Mouse (Mus musculus) embryonic facial prominence, embryonic 13.5 days (tissue): ENCODE measurements around the gene Hspa1l. TPM values are rescaled to one million over a fixed set of nuclear protein-coding genes. Genes with fewer than 3 reads are reported as not detected.
"Not testable (repeated sequence)": the region's sequence is repeated elsewhere in the genome, so short reads cannot be mapped to it uniquely, and the experiment has no call there.

Experiments used
- ATAC-seq: fragments of 200-750 bp; cut with Nextera tagmentation; 2 replicates; pipeline ENCODE4 v1.8.0; 2017; ENCODE audit warnings: low read depth; ENCODE audit not compliant: insufficient number of reproducible peaks, insufficient read depth, low FRiP score, low TSS enrichment
- H3K27ac ChIP-seq: fragments of 300-500 bp; sonication (generic); 2 replicates; pipeline ENCODE4 v1.5.1; 2015; ENCODE audit warnings: moderate library complexity, mild to moderate bottlenecking, inconsistent platforms
- H3K27me3 ChIP-seq: fragments of 300-500 bp; sonication (generic); 2 replicates; pipeline ENCODE4 v1.6.1; 2015; ENCODE audit warnings: mild to moderate bottlenecking, inconsistent platforms
- H3K36me3 ChIP-seq: fragments of 300-500 bp; sonication (generic); 2 replicates; pipeline ENCODE4 v1.6.1; 2015; ENCODE audit warnings: mild to moderate bottlenecking, inconsistent platforms
- H3K4me1 ChIP-seq: fragments of 300-500 bp; sonication (generic); 2 replicates; pipeline ENCODE4 v1.6.1; 2015; ENCODE audit warnings: inconsistent platforms
- H3K4me2 ChIP-seq: fragments of 300-500 bp; sonication (generic); 2 replicates; pipeline ENCODE4 v1.6.1; 2015; ENCODE audit warnings: moderate library complexity, mild to moderate bottlenecking, inconsistent platforms
- H3K4me3 ChIP-seq: fragments of 300-500 bp; sonication (generic); 2 replicates; pipeline ENCODE4 v1.5.1; 2015; ENCODE audit warnings: mild to moderate bottlenecking, inconsistent platforms
- H3K9ac ChIP-seq: fragments of 300-500 bp; sonication (generic); 2 replicates; pipeline ENCODE4 v1.6.1; 2015; ENCODE audit warnings: mild to moderate bottlenecking, inconsistent platforms
- H3K9me3 ChIP-seq: fragments of 300-500 bp; sonication (generic); 2 replicates; pipeline ENCODE4 v1.6.1; 2016; ENCODE audit warnings: inconsistent platforms
- WGBS: fragments of 180-500 bp; shearing (Covaris S2); methylation state at CpG from one replicate; pipeline ENCODE4 v1.1.7; 2015; ENCODE audit warnings: mixed read lengths; 5-methylcytosine and 5-hydroxymethylcytosine counted together
- polyA plus RNA-seq: library from polyadenylated mRNA; unstranded; fragments of >200 nt; fragmentation: Nextera tagmentation; extraction: Ambion mirVana; gene quantifications from 2 replicates; pipeline ENCODE4 v1.2.1, GENCODE M21; 2015

Hspa1l gene
- polyA plus RNA-seq = 0.77 and 0.85 TPM in 2 replicates

- H3K9me3 ChIP-seq, H3K36me3 ChIP-seq, H3K4me1 ChIP-seq: not testable (repeated sequence)
- peak; percentile 93 for ATAC-seq
- Histone ChIP-seq H3K27ac (peak within 1 kb of the TSS; percentile 55), H3K9ac (peak within 1 kb of the TSS; percentile 57), H3K4me2 (peak within 1 kb of the TSS; percentile 80), H3K4me3 (peak within 1 kb of the TSS; percentile 45), H3K27me3 (peaks cover 28% of the 10 kb centered on the region)
- WGBS = under 1% methylated on average over 31 of the region's 33 CpGs
These were observed at the start of gene Hspa1l, which contains the start of gene Hspa1a for GRCm38 (mm10) chr17:34972069-34972749. TSS of gene Hspa1l (plus strand) at chr17:34972703. TSS of gene Hspa1a (minus strand) at chr17:34972156.

GRCm38 (mm10) chr17:34922939-34923338, 49.6 kb upstream of the Hspa1l start:
- Histone ChIP-seq H3K4me2 (no peak overlapping the region), H3K9me3 (no peaks in the 10 kb centered on the region), H3K4me1 (no peaks in the 10 kb centered on the region), H3K9ac (no peak overlapping the region), H3K36me3 (no peaks in the 10 kb centered on the region), H3K4me3 (no peak overlapping the region), H3K27me3 (no peaks in the 10 kb centered on the region), H3K27ac (no peak overlapping the region)
- 55% methylated on average over 6 of the region's 6 CpGs for WGBS
- no peak for ATAC-seq

GRCm38 (mm10) chr17:34924258-34924657, 48.2 kb upstream of the Hspa1l start:
- Histone ChIP-seq H3K27ac (no peak overlapping the region), H3K4me2 (no peak overlapping the region), H3K9ac (no peak overlapping the region), H3K9me3 (no peaks in the 10 kb centered on the region), H3K27me3 (no peaks in the 10 kb centered on the region), H3K36me3 (no peaks in the 10 kb centered on the region), H3K4me3 (no peak overlapping the region), H3K4me1 (no peaks in the 10 kb centered on the region)
- no peak for ATAC-seq
- 66% methylated on average over 5 of the region's 5 CpGs for WGBS

GRCm38 (mm10) chr17:34927306-34928019, 45.0 kb upstream of the Hspa1l start:
- no peaks in the 10 kb centered on the region for H3K27me3 ChIP-seq
- H3K27ac ChIP-seq = no peak overlapping the region
- no peak overlapping the region for H3K4me3 ChIP-seq
- ATAC-seq = no peak
- no peaks in the 10 kb centered on the region for H3K9me3 ChIP-seq
- 84% methylated on average over 18 of the region's 18 CpGs for WGBS
- H3K36me3 ChIP-seq = no peaks in the 10 kb centered on the region
- peaks cover 11% of the 10 kb centered on the region for H3K4me1 ChIP-seq
- no peak overlapping the region for H3K4me2 ChIP-seq
- H3K9ac ChIP-seq = no peak overlapping the region

GRCm38 (mm10) chr17:34928841-34929240, 43.7 kb upstream of the Hspa1l start:
- 58% methylated on average over 4 of the region's 4 CpGs for WGBS

GRCm38 (mm10) chr17:34931061-34931734, 41.3 kb upstream of the Hspa1l start, which contains the start of gene Neu1:
TSS of gene Neu1 (plus strand) at chr17:34931253.
- peaks cover 26% of the 10 kb centered on the region for H3K4me1 ChIP-seq
- peak within 1 kb of the TSS; percentile 91 for H3K9ac ChIP-seq
- peak within 1 kb of the TSS; percentile 89 for H3K4me2 ChIP-seq
- H3K9me3 ChIP-seq = no peaks in the 10 kb centered on the region
- under 1% methylated on average over 38 of the region's 38 CpGs for WGBS
- H3K27me3 ChIP-seq = no peaks in the 10 kb centered on the region; the same call in 1 of the 2 replicates
- ATAC-seq = peak; percentile 94
- H3K4me3 ChIP-seq = peak within 1 kb of the TSS; percentile 75
- H3K36me3 ChIP-seq = peaks cover 9% of the 10 kb centered on the region; the same call in 1 of the 2 replicates
- H3K27ac ChIP-seq = no peak within 1 kb of the TSS

More at GRCm38 (mm10) chr17:34928841-34929240, 43.7 kb upstream of the Hspa1l start:
- no peak for ATAC-seq
- no peaks in the 10 kb centered on the region for H3K36me3 ChIP-seq
- peaks cover 12% of the 10 kb centered on the region for H3K4me1 ChIP-seq
- H3K9ac ChIP-seq = no peak overlapping the region
- H3K4me3 ChIP-seq = no peak overlapping the region
- no peak overlapping the region for H3K27ac ChIP-seq
- no peak overlapping the region for H3K4me2 ChIP-seq
- no peaks in the 10 kb centered on the region for H3K9me3 ChIP-seq
- no peaks in the 10 kb centered on the region for H3K27me3 ChIP-seq

- Histone ChIP-seq H3K9ac (peak overlapping the region; percentile 91), H3K36me3 (peaks cover 9% of the 10 kb centered on the region; the same call in 1 of the 2 replicates), H3K9me3 (no peaks in the 10 kb centered on the region), H3K4me1 (peaks cover 26% of the 10 kb centered on the region), H3K27ac (no peak overlapping the region), H3K27me3 (no peaks in the 10 kb centered on the region; the same call in 1 of the 2 replicates), H3K4me3 (peak overlapping the region; percentile 75), H3K4me2 (peak overlapping the region; percentile 89)
- 10% methylated on average over 14 of the region's 14 CpGs for WGBS
- ATAC-seq = no peak; the same call in 1 of the 2 replicates
These were observed 40.8 kb upstream of the Hspa1l start for GRCm38 (mm10) chr17:34931735-34932098.

GRCm38 (mm10) chr17:34932287-34932686, 40.2 kb upstream of the Hspa1l start:
- Histone ChIP-seq H3K4me3 (peak overlapping the region; percentile 75), H3K9ac (peak overlapping the region; percentile 91), H3K27me3 (no peaks in the 10 kb centered on the region; the same call in 1 of the 2 replicates), H3K36me3 (peaks cover 9% of the 10 kb centered on the region; the same call in 1 of the 2 replicates), H3K27ac (no peak overlapping the region), H3K4me1 (peaks cover 26% of the 10 kb centered on the region), H3K4me2 (peak overlapping the region; percentile 89), H3K9me3 (no peaks in the 10 kb centered on the region)
- no peak for ATAC-seq
- WGBS = 88% methylated on average over 8 of the region's 8 CpGs

GRCm38 (mm10) chr17:34934031-34934430, 38.5 kb upstream of the Hspa1l start:
- H3K4me3 ChIP-seq = no peak overlapping the region
- H3K27me3 ChIP-seq = no peaks in the 10 kb centered on the region; the same call in 1 of the 2 replicates
- H3K36me3 ChIP-seq = peaks cover 9% of the 10 kb centered on the region; the same call in 1 of the 2 replicates
- H3K9me3 ChIP-seq = no peaks in the 10 kb centered on the region
- H3K4me1 ChIP-seq = peaks cover 26% of the 10 kb centered on the region
- peak overlapping the region; percentile 22 for H3K4me2 ChIP-seq
- no peak for ATAC-seq
- peak overlapping the region; percentile 49; the same call in 1 of the 2 replicates for H3K9ac ChIP-seq
- H3K27ac ChIP-seq = no peak overlapping the region
- 39% methylated on average over 24 of the region's 24 CpGs for WGBS

GRCm38 (mm10) chr17:34934830-34935229, 37.7 kb upstream of the Hspa1l start:
- no peak overlapping the region for H3K4me3 ChIP-seq
- no peaks in the 10 kb centered on the region; the same call in 1 of the 2 replicates for H3K27me3 ChIP-seq
- no peak for ATAC-seq
- H3K4me2 ChIP-seq = no peak overlapping the region
- WGBS = 33% methylated on average over 8 of the region's 8 CpGs
- no peaks in the 10 kb centered on the region for H3K9me3 ChIP-seq
- peak overlapping the region; percentile 49; the same call in 1 of the 2 replicates for H3K9ac ChIP-seq
- H3K36me3 ChIP-seq = peaks cover 9% of the 10 kb centered on the region; the same call in 1 of the 2 replicates
- H3K27ac ChIP-seq = no peak overlapping the region
- H3K4me1 ChIP-seq = peaks cover 26% of the 10 kb centered on the region

GRCm38 (mm10) chr17:34937960-34938505, 34.5 kb upstream of the Hspa1l start:
- H3K9ac ChIP-seq = no peak overlapping the region
- ATAC-seq = no peak
- peaks cover 9% of the 10 kb centered on the region; the same call in 1 of the 2 replicates for H3K36me3 ChIP-seq
- H3K9me3 ChIP-seq = no peaks in the 10 kb centered on the region
- H3K27me3 ChIP-seq = no peaks in the 10 kb centered on the region; the same call in 1 of the 2 replicates
- 81% methylated on average over 6 of the region's 6 CpGs for WGBS
- no peak overlapping the region for H3K4me3 ChIP-seq
- peaks cover 21% of the 10 kb centered on the region for H3K4me1 ChIP-seq
- no peak overlapping the region for H3K27ac ChIP-seq
- no peak overlapping the region for H3K4me2 ChIP-seq
